Mouse (Mus musculus) B cell, adult (primary cell): ENCODE data around the gene Olfr788. TPM values are rescaled to one million over a fixed set of nuclear protein-coding genes. Genes with fewer than 3 reads are reported as not detected.

ENCODE experiments used
- total RNA-seq: library from RNA; stranded (reverse); gene quantifications from 4 replicates; pipeline ENCODE4 v1.2.4, GENCODE M21; 2023; ENCODE audit not compliant: inconsistent age

The Olfr788 gene
- not detected in 4 replicates for total RNA-seq

DNA sequence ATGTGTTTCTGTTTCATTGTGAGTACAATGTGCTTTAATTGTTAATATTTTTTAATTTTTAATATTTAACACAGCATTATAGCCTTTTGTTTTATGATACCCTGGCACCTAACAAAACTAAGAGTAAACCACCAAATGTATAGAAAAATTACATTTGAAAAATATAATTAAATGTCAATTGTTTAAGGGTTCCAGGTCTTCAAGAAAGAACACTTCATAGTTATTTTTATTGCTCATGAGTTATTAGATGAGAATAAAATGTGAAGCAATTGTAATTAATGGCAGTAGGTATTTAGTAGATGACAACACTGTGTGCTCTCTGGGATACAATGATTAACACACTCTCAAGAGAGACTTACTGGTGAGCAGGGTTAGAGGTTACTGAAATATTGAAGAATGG, at the start of gene Olfr788:
Gene Olfr788 (plus strand): TSS at position 301 of the 400 bp plus-strand sequence.

GRCm38 (mm10) chr10:129427006-129427405, 43.8 kb upstream of the Olfr788 start, which contains the start of gene Olfr786:
Gene Olfr786 (plus strand): TSS chr10:129427306.

DNA sequence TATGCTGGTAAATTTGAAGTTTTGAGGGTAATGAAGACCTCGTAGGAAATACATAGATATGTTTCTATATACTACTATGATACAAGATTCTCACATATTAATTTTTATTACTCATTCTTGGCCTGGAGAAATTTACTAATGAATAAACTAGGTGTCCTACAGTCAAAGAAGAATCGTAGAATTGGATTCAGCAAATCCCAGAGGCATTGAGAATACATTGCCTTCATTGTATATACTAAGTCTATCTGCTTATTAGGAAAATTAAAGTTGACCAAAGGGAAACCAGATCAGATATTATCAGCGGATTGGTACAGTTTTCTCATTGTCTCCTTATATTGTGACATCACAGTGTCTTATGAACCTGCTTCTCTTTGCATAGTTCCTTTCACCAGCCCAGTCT, 9.2 kb upstream of the Olfr788 start, which contains the start of gene Olfr787:
Gene Olfr787 (plus strand): TSS at position 301 of the 400 bp plus-strand sequence.

DNA sequence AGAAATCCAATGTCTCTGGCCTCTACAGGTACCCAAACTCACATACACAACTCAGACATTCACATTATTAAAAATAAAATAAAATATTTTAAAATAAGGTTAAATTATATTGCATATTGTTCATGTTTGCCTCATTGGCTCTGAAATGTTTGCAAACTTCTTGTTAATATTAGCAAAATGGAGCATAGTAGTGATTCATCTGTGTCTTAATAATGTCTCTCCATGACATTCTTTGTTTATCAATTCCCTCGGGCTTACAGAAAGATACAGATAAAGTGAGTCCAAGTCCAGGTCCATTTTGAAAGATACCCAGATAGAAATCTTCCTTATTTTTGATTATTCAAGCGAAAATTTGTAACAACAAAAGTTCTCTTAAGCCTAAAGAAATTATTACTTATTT, 13.7 kb downstream of the Olfr788 start, which contains the start of gene Olfr789:
Gene Olfr789 (plus strand): TSS at position 301 of the 400 bp plus-strand sequence.

GRCm38 (mm10) chr10:129498192-129498591, 27.4 kb downstream of the Olfr788 start, which contains the start of gene Olfr790:
Gene Olfr790 (plus strand): TSS chr10:129498492.

DNA sequence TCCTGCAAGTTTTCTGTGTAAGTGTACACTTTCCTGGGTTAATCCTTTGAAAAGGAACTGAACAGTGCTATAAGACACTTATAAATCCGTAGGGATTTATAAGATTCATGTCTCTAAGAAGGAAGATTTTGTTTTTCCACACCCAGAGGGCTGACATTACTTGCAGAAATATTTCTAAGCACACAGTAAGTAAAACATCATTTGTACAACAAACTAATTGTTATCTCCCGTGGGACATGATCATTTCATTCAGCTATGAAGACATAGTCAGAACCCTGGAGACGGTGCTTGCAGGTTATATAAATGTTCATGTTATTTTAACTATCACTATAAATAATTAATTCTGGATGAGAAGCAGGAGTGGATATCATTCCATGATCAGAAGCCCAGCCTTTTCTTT, 50.7 kb downstream of the Olfr788 start, which contains the start of gene Olfr791:
Gene Olfr791 (plus strand): TSS at position 301 of the 400 bp plus-strand sequence.

Other genes starting within 250 kb of the Olfr788 start
- not detected in 4 replicates for gene Olfr774, start 234.8 kb upstream of the Olfr788 start, total RNA-seq
- 0.24 TPM in 1 of 4 replicates, not detected in the others for gene Olfr775, start 222.6 kb upstream of the Olfr788 start, total RNA-seq
- gene Olfr776, start 211.9 kb upstream of the Olfr788 start, total RNA-seq: not detected in 4 replicates
- not detected in 4 replicates for gene Olfr777, start 199.5 kb upstream of the Olfr788 start, total RNA-seq
- not detected in 4 replicates for gene Olfr780, start 152.9 kb upstream of the Olfr788 start, total RNA-seq
- gene Olfr781, start 142.1 kb upstream of the Olfr788 start, total RNA-seq: not detected in 4 replicates
- gene Olfr782, start 122.1 kb upstream of the Olfr788 start, total RNA-seq: not detected in 4 replicates
- gene Olfr784, start 86.9 kb upstream of the Olfr788 start, total RNA-seq: 0.15 to 0.16 TPM in 2 of 4 replicates, not detected in the others
- gene Olfr785, start 65.6 kb upstream of the Olfr788 start, total RNA-seq: not detected in 4 replicates
- gene Olfr786, start 43.7 kb upstream of the Olfr788 start, total RNA-seq: not detected in 4 replicates
- not detected in 4 replicates for gene Olfr787, start 9.1 kb upstream of the Olfr788 start, total RNA-seq
- gene Olfr789, start 13.8 kb downstream of the Olfr788 start, total RNA-seq: not detected in 4 replicates
- not detected in 4 replicates for gene Olfr790, start 27.5 kb downstream of the Olfr788 start, total RNA-seq
- not detected in 4 replicates for gene Olfr791, start 50.8 kb downstream of the Olfr788 start, total RNA-seq
- not detected in 4 replicates for gene Olfr792, start 68.2 kb downstream of the Olfr788 start, total RNA-seq
- gene Olfr794, start 96.7 kb downstream of the Olfr788 start, total RNA-seq: not detected in 4 replicates
- gene Olfr796, start 141.6 kb downstream of the Olfr788 start, total RNA-seq: not detected in 4 replicates
- not detected in 4 replicates for gene Olfr798, start 156.9 kb downstream of the Olfr788 start, total RNA-seq
- gene Olfr799, start 166.5 kb downstream of the Olfr788 start, total RNA-seq: not detected in 4 replicates
- gene Olfr800, start 186.7 kb downstream of the Olfr788 start, total RNA-seq: not detected in 4 replicates
- gene Olfr801, start 202.9 kb downstream of the Olfr788 start, total RNA-seq: not detected in 4 replicates
- gene Olfr802, start 217.2 kb downstream of the Olfr788 start, total RNA-seq: not detected in 4 replicates
- gene Olfr803, start 223.3 kb downstream of the Olfr788 start, total RNA-seq: not detected in 4 replicates
- gene Olfr804, start 232.2 kb downstream of the Olfr788 start, total RNA-seq: not detected in 4 replicates